Mouse (Mus musculus): ENCODE data around the gene Il11ra1.

- TF ChIP-seq POLR2A (IDR thresholded peaks at IDR 0.05; ENCODE audit: borderline replicate concordance, insufficient read depth, low read length) (no peak), CTCF (IDR thresholded peaks at IDR 0.05; ENCODE audit: borderline replicate concordance, insufficient read depth, low read depth, low read length) (no peak)
These were observed 27.2 kb downstream of the Il11ra1 start for GRCm38 (mm10) chr4:41726826-41727621.
